Mouse (Mus musculus) bone marrow, adult 2 months (tissue): Measurements from ENCODE around the gene Lnx2.

Experiments used
- CTCF ChIP-seq: fragments of 200-500 bp; IDR thresholded peaks from 2 replicates; pipeline ENCODE4 v1.5.1; 2011; ENCODE audit warnings: low read length, control low read depth; ENCODE audit not compliant: control insufficient read depth, insufficient read depth
- POLR2A ChIP-seq: fragments of 200-500 bp; IDR thresholded peaks from 2 replicates; pipeline ENCODE4 v1.6.1; 2011; ENCODE audit warnings: low read depth, mild to moderate bottlenecking, control low read depth, low read length, borderline replicate concordance; ENCODE audit not compliant: control insufficient read depth

- TF ChIP-seq CTCF (no peak), POLR2A (no peak)
These were observed 16.4 kb downstream of the Lnx2 start for GRCm38 (mm10) chr5:147060024-147060423.
